ENCODE assay signal across 24 mouse cellular contexts in the genomic region with DNA sequence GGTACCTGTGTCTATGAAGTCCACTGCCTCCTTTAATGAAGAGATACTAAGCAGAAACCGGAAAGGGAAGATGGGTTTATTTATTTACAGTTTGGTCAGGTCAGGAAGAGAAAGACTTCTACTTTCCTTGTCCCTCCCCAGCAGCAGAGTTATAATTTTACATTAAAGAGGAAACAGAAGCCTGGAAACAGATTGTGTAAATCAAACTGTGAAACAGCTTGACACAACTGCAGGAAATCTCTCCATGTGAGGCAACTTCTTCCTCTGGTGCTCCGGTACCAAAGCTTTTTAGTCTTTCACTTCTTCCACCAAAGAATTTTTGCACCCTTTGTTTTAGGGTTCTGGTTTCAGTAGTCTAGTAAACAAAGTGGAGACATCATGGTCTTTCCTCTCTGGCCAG. TPM values are rescaled to one million over a fixed set of nuclear protein-coding genes. Genes with fewer than 3 reads are reported as not detected.
"Had no signal": no experiment of that assay in that cellular context is flagged by ENCODE, and none has a peak within 500 bp of the region (broad histone marks: within the 10 kb centered on the region; RNA-seq: fewer than 3 reads in every experiment).

No protein-coding gene starts in this region.

- H3K9ac ChIP-seq: kidney, embryonic 15.5 days; limb, embryonic 13.5 days; liver, embryonic 14.5 days; neural tube, embryonic 12.5 days; neural tube, embryonic 15.5 days; stomach, embryonic 15.5 days had no signal

- DNase-seq: kidney, adult 18-20 months; kidney, postnatal 25 days; layer of hippocampus, adult 9-11 months; lung, adult 2 months; midbrain, embryonic 14.5 days; right cerebral cortex, adult 18-20 months; right cerebral cortex, postnatal 14 days; right cerebral cortex, postnatal 4 days; spleen, adult 18-20 months; thymus, postnatal 25 days had no signal

- H3K36me3 ChIP-seq: kidney, embryonic 15.5 days; limb, embryonic 10.5 days; limb, embryonic 13.5 days; neural tube, embryonic 12.5 days; neural tube, embryonic 15.5 days; stomach, embryonic 15.5 days had no signal

- H3K27ac ChIP-seq: kidney, embryonic 15.5 days; layer of hippocampus, adult 2 months; limb, embryonic 10.5 days; limb, embryonic 13.5 days; liver, embryonic 14.5 days; macrophage; neural tube, embryonic 12.5 days; neural tube, embryonic 15.5 days; stomach, embryonic 15.5 days had no signal

- H3K9me3 ChIP-seq: kidney, embryonic 15.5 days; limb, embryonic 10.5 days; limb, embryonic 13.5 days; neural tube, embryonic 12.5 days; neural tube, embryonic 15.5 days; stomach, embryonic 15.5 days had no signal

- ATAC-seq: intestine, embryonic 16.5 days had no signal

- H3K4me1 ChIP-seq: kidney, embryonic 15.5 days; limb, embryonic 10.5 days; limb, embryonic 13.5 days; neural tube, embryonic 12.5 days; neural tube, embryonic 15.5 days; stomach, embryonic 15.5 days had no signal

- H3K4me2 ChIP-seq: kidney, embryonic 15.5 days; limb, embryonic 13.5 days; midbrain, embryonic 11.5 days; neural tube, embryonic 12.5 days; neural tube, embryonic 15.5 days; stomach, embryonic 15.5 days had no signal

- H3K4me3 ChIP-seq: kidney, embryonic 15.5 days; layer of hippocampus, adult 2 months; limb, embryonic 10.5 days; limb, embryonic 13.5 days; neural tube, embryonic 12.5 days; neural tube, embryonic 15.5 days; stomach, embryonic 15.5 days had no signal

- H3K27me3 ChIP-seq: kidney, embryonic 15.5 days; limb, embryonic 13.5 days; neural tube, embryonic 12.5 days; neural tube, embryonic 15.5 days; stomach, embryonic 15.5 days had no signal

RNA-seq across cellular contexts. Expression of a gene that starts 7.1 kb away (rescaled TPM):
- total RNA-seq: megakaryocyte-erythroid progenitor cell, adult 5-6 weeks had no signal
- polyA plus RNA-seq: limb, embryonic 10.5 days; liver, adult 2 months had no signal

RNA-seq across cellular contexts. Expression of a gene that starts 7.2 kb away (rescaled TPM):
- polyA plus RNA-seq: limb, embryonic 10.5 days had no signal

RNA-seq across cellular contexts. Expression of a gene that starts 25.7 kb away (rescaled TPM):
- total RNA-seq: megakaryocyte-erythroid progenitor cell, adult 5-6 weeks had no signal
- polyA plus RNA-seq: lung, embryonic 16.5 days had no signal

RNA-seq across cellular contexts. Expression of a gene that starts 31.7 kb away (rescaled TPM):
- total RNA-seq: megakaryocyte-erythroid progenitor cell, adult 5-6 weeks had no signal
- polyA plus RNA-seq: limb, embryonic 10.5 days had no signal
